Mouse (Mus musculus) layer of hippocampus, postnatal 25 days (tissue): ENCODE data around the gene Cubn. TPM values are rescaled to one million over a fixed set of nuclear protein-coding genes. Genes with fewer than 3 reads are reported as not detected.
A peak's percentile ranks its signal among the peaks of the same experiment; 100 is the strongest.

Experiments
- DNase-seq, 2 experiments: peaks; one replicate each; pipeline ENCODE4 v3.0.0; 2022; ENCODE audit warnings: mixed read lengths in 2 of 2, low spot score in 1 of 2; ENCODE audit errors: extremely low spot score in 1 of 2
- total RNA-seq, 2 experiments: library from RNA; stranded (reverse); gene quantifications; 2 replicates each; pipeline ENCODE4 v1.2.3; 2021

The Cubn gene
- total RNA-seq, 2 experiments from 2014 or later: 0.10 to 0.14 TPM

DNA sequence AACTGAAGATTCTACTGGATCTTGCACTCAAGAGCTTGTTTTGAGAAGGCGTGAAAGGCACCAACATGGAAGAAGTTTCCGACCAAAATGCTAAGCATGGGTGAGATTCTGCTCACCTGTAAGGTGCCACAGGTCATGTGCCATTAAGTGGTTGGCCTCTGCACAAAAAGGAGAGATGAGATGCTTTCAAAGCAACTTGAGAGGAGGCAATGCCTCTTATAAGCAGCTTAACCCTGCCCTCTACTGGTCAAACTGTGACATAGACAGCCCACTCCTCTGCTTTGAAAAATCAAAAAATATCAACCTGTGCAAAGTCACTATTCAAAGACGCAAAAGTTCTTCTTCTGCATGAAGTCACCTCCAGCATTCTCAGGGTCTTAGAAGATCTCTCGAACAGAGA lies 226.7 kb downstream of the Cubn start:
- DNase-seq: no peak

- no peak for DNase-seq
Observed at GRCm38 (mm10) chr2:13263150-13263549, 228.5 kb downstream of the Cubn start.

GRCm38 (mm10) chr2:13258606-13259005 lies 233.0 kb downstream of the Cubn start:
- DNase-seq: no peak

- no peak for DNase-seq
Observed at GRCm38 (mm10) chr2:13240711-13241110, 250.9 kb downstream of the Cubn start.

- peak; percentile 20 to 47 for DNase-seq
Observed at GRCm38 (mm10) chr2:13237140-13237901, 254.3 kb downstream of the Cubn start.

- no peak for DNase-seq
Observed at GRCm38 (mm10) chr2:13235696-13236095, 255.9 kb downstream of the Cubn start.

DNA sequence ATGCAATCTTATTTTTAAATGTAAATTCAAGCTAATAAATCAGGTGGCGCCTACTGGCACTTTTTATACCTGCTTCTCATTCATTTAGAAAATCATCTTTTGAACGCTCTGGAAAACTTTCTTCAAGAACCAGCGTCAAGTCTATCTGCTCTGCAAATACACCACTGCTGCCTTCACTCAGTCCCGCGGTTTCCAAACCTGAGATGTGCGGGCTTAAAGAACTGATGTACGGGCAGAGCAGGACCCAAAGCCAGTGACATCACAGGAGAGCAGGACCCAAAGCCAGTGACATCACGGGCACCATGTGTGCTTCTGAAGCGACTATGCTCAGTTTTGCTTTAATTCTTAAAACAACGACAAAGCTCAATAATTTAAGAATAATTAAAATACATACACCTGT lies 256.8 kb downstream of the Cubn start:
- no peak for DNase-seq

DNA sequence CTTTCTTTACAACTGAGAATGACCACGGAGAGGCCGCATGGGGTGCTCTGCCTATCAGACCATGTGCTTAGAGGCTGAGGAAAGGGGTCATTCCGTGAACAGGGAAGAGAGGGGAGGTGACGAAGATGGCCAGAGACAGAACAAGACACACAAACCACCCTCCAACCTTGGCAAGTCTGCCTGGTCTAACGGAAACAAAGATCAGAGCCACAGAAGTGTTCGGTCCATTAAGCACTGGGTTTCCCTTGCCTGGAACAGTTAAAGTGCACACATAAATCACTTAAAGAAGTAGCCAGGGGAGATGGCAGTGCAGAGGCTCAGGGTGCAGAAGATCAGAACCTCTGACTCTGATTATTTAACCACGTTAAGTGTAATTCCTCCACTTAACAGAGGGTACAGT lies 257.7 kb downstream of the Cubn start:
- no peak for DNase-seq

GRCm38 (mm10) chr2:13233254-13233835 lies 258.3 kb downstream of the Cubn start:
- no peak for DNase-seq

- no peak for DNase-seq
Observed at GRCm38 (mm10) chr2:13232305-13232704, 259.3 kb downstream of the Cubn start.

GRCm38 (mm10) chr2:13229686-13230085 lies 261.9 kb downstream of the Cubn start:
- no peak for DNase-seq

Other genes with a start within 250 kb of the Cubn start
- 10 to 100 TPM; 38.2 to 40.0 TPM for gene Rsu1, start 220.4 kb downstream of the Cubn start, total RNA-seq
- 1 to 10 TPM; 4.8 to 6.4 TPM for gene Trdmt1, start 52.9 kb upstream of the Cubn start, total RNA-seq
- gene Vim, start 82.1 kb upstream of the Cubn start, total RNA-seq: 10 to 100 TPM; 57.6 to 62.8 TPM